Mouse (Mus musculus): ENCODE data around the gene Gna15.

GRCm38 (mm10) chr10:81501863-81502262, 22.2 kb downstream of the Gna15 start:
- TF ChIP-seq POLR2A (IDR thresholded peaks at IDR 0.05; ENCODE audit: low read depth, low read length) (no peak), CTCF (IDR thresholded peaks at IDR 0.05; ENCODE audit: extremely low read depth, insufficient read length, insufficient replicate concordance, low read depth, low read length) (no peak)
